Mouse (Mus musculus) megakaryocyte-erythroid progenitor cell, adult 5-6 weeks (primary cell): ENCODE measurements around the gene Dazl. TPM values are rescaled to one million over a fixed set of nuclear protein-coding genes. Genes with fewer than 3 reads are reported as not detected.
"Not testable (repeated sequence)": the region's sequence is repeated elsewhere in the genome, so short reads cannot be mapped to it uniquely, and the experiment has no call there.

Experiments
- ATAC-seq: replicated peaks from 2 replicates; pipeline ENCODE4 v1.8.0; 2016; ENCODE audit warnings: mild to moderate bottlenecking, inconsistent platforms; ENCODE audit not compliant: severe bottlenecking, poor library complexity, low FRiP score, low TSS enrichment
- total RNA-seq, 2 experiments: library from RNA; stranded (forward) in 1 of 2; stranded (reverse) in 1 of 2; fragments of 200-1000, 215-1000 nt in 1 of 2; fragments of >200 nt in 1 of 2; fragmentation: Nextera tagmentation in 1 of 2; gene quantifications; 2 replicates each; pipeline ENCODE4 v1.2.3; 2014 to 2017

Gene Dazl
- total RNA-seq, 2 experiments from 2014 or later = 0.47 TPM; not detected in 1

DNA sequence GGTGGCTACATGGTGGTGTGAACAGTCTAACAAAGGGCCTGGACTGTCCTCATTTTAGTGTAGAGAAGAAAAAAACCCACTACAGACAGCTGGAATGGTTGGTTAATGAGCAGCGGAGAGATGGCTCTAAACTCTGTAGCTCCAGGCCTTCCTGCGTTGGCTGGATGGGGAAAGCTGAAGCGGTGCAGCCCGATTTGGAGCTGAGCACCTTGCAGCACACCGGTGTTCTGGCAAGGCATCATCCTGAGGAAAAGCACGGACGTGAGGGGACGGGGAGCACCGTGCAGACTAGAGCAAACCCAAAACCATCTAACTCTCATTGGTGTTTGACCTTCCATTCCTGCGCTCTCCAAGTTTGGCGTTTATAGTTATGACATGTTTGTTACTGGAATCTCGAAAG is 1.3 kb upstream of the Dazl start:
- ATAC-seq = no peak

DNA sequence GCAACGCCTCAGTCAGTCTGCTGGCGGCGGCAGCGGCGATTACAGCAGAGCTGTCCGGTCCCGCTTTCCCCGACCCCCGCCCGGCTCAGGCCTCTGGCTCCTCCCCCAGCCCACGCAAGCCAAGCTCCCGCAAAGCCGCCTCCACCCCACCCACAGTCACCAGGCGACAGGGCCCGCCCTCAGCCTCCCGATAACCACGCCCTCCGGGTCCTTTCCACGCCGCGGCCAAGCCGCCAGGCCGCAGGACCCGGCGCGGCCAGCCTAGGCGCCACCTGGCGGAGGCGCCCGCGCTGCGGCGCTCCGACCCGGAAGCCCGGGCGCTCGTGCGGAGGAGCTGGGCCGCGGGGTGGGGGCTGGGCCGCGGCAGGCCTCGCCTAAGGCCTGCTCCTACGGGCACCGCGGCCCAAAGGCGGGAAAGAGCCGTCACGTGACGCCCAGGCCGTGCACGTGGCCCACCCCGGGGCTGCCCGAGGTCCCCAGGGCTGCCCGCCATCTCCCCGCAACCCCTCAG is 720 bp downstream of the Dazl start:
- ATAC-seq = peak; percentile 96

DNA sequence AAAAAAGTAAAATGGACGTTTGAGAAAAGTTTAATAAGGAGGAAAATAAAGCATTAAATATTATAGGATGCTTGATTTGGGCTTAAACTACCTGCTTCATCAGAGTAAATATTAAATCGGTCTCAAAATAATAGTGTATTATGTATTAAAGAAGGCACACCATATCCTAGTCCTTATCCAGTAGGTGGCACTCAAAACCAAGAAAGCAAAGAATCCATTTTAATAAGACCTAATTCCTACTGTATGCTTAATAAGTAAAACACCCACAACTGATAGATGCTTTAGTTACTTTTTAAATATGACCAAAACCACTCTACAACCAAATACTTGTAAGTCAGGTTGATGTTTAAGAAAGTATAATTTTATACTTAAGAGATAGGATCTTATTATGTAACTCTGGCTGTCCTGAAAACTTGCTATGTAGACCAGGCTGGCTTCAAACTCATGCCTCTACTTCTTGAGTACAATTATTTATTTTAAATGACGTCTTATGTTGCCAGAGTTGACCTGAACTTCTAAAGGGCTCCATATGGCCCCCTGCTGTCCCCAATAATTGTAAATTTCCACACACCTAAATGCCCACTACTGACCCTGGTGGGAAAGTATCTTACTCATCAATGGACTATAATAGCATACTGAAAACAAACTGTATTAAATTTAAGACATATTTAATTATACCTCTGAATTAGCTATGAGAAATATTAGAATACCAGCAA is 1.8 kb downstream of the Dazl start:
- ATAC-seq = peak; percentile 70

DNA sequence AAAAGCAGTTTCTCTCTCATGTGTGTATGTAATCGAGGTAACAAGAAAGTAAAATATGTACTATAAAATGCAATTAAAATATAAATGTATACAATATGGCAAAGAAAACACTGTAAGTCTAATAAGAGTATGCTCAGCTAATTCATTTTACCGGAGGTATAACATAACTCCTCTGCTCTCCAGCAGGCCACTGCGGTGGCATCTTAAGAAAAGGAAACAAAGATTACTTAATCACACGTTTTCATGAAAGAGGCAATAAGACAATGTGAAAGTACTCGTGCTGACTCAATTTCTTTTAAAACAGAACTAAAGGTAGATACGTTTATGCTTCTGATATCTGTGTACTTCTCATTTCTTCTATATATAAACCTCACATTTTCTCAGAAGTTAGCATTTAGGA is 8.6 kb downstream of the Dazl start:
- ATAC-seq = no peak

DNA sequence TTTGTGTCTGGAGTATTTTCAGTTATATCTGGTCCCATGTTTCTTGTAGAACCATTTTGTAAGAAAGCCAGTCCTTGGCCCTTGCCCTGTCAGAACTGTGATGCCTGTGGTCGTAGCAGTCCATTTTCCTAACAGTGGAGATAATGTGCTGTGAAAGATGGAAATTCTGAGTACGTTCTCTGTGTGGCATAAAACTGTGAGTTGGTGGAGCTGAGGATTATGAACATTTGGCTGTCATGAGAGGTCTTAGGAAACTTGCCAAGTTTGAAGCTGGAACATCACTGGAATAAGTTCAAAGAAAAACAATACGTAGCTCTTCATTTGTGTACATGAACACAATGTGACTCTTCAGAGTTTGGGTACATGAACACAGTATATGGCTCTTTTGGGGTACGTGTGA is 31.8 kb downstream of the Dazl start:
- not testable (repeated sequence) for ATAC-seq

DNA sequence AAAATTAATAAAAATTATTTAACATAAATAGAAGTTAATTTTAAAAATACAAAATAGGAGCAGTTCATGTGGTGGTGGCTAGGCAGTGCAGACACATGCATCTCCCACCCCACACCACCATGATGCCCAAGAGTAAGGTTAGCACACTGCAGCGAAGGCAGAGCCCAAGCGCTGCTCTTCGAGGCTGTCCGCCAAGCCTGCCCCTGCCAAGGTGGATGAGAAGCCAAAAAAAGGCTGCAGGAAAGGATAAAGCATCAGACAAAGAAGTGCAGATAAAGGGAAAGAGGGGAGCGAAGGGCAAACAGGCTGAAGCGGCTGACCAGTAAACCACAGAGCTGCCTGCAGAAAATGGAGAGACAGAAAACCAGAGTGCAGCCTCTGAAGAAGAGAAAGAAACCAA is 32.6 kb downstream of the Dazl start:
- ATAC-seq = no peak

DNA sequence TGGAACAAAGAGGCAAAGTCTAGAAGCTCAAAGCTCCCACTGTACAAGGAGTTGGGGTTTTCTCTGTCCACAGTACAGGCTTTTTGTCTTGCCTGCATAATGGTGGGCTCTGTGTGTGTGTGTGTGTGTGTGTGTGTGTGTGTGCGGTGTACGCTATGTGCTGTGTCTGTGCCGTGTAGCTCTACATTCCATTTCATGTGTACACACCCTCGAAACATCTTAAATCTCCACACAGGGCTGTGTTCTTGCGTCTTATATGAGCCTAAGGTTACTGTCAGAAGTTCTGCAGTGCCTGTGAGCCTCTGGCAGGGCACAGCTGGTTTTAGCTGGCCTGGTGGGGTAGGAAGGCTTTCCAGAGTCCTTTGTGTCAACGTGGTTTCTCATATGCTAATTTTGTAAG is 46.8 kb downstream of the Dazl start:
- no peak for ATAC-seq

DNA sequence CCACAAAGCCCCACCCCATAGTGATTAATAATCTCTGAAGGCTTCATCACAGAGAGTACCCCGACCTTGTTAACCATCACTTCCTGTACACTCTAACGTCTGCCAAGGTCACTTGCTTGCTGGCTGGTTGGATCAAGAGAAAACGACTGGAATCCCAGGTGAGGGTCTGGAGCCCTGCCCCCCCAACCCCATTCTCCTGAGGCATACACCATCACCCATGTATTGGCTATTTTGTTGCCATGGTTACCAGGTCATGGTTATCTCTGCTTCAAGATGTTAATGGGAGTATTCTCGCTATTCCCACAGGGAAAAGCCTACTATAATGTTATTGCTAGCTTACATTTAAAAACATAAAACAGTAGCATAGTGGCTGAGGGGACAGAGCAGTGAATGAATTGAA is 48.8 kb downstream of the Dazl start:
- ATAC-seq = no peak

DNA sequence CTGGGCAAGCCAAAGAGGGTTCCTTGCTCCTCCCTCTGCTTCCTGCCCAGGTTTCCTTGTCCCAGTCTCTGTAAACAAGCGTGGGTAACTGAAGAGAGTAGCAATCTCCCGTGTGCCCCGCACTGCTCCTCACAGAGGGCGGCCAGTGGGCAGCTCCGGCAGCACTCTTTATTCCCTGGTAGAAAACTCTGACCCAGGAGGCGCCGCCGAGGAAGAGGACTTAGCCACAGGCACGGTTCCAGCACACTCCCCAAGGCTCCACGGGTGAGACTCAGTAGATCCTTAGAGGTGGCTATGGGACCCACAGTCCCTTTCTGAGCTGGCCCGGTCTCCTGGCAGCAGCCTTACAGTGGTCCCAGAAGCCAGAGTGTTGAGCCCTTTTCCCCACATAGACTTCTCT is 50.1 kb downstream of the Dazl start:
- ATAC-seq = no peak

DNA sequence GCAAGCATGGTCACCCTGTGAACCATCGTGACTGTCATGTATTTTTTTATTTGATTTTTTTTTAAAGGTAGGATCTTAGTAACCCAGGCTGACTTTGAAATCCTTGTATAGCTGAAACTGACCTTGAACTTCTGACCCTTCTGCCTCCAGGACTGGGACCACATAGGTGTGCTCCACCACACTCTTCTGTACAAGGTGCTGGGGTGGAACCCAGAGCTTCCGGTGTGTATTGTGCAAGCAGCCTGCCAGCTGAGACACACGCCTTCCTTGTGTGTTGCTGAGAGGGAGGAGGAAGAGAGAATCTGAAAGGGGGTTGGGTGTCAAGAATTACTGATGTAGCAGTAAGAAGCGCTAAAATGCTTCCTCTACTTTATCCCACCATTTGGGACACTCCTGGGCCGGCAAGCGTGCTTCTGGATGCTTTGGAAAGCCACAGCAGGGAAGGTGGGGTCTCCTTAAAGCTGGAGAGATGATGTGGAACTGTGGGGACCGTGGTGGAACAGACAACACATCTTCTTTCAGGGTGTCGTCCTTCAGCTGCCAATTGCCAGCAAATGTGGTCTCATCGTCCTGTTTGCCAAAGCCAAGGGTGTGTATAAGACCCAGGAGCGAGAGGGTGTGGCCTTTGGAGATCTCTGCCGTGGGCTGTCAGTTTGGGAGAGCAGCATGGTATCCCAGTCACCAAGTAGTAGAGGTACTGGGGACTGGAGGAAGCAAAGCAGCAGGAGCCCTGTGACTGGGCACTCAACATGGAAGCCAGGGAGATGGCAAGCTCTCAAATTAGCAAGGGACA is 55.4 kb downstream of the Dazl start:
- ATAC-seq = no peak

DNA sequence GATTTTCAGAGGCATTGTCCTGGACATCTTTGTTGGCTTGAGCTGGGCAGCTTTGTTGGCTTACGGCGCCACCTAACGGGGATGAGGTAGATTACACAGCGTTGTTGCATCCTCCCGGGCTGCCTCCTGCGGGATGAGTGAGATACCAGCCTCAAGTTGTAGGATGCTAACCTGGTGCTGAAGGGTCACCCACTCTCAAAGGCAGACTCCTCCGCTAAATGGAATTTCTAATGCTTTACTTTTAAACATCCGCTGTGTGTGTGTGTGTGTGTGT is 56.1 kb downstream of the Dazl start:
- peak; percentile 85 for ATAC-seq

DNA sequence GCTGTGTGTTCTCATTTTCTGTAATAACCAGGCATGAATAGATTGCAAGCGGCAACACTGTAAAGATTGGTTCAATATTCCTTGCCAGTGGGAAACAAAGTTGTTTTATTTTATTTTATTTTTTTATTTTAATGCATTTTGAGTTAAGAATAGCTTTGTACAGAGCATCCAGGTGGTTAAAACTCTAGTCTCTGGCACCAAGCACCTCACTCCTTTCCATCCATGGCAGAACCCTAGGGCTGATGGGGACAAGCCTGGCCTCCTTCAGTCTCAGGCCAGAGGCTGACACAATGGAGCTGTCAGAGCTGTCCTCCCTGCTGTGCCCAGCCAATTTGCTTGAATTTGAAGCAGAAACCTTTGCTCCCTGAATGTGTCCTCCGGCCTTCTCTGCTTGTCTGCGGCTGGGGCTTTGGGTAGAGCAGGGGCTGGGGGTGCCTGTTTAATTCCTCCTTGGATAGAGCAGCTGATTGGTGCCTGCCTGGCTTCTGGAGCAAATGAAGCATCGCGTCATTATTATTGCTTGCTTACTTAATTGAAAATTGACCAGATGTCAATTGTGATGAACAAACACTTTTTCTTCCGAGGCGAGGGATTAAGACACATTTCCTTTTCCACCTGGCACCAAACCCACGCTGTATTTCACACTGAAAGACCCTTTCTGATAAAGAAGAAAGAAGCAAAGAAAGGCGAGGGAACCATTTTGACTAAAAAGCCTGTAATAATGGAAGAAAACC is 56.6 kb downstream of the Dazl start:
- no peak for ATAC-seq

DNA sequence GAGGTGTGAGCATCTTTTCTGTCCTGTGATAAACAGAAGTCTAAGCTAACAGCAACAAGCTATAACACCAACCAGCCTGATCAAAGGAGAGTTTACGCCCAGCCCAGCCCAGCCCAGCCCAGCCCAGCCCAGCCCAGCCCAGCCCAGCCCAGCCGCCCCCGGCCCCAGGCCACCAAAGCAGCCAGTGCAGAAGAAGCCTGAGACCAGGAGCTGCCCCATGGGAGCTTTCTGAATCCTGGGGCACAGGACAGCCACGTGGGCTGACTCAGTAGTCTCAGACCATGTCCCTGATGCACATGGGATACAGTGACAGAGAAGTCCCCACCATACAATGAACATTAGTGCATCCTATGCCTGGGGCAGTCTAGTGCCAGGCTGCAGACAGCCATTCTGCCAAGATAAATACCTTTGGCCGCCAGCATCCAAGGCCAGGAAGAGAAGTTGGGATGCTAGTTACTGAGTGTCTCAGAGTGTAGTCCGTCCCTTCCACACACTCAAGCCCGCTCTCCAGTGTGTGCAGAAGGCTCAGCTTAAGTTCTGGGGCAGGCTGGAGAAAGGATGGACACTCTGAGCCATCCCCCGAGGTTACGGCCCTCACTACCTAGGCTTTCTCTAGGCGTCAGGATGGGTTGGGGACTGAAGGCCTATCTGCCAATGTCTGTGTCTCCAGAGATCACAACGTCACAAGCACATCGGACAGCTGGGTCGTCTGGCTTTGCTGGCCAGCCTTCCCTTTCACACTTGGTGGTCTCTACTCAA is 57.3 kb downstream of the Dazl start:
- no peak for ATAC-seq

DNA sequence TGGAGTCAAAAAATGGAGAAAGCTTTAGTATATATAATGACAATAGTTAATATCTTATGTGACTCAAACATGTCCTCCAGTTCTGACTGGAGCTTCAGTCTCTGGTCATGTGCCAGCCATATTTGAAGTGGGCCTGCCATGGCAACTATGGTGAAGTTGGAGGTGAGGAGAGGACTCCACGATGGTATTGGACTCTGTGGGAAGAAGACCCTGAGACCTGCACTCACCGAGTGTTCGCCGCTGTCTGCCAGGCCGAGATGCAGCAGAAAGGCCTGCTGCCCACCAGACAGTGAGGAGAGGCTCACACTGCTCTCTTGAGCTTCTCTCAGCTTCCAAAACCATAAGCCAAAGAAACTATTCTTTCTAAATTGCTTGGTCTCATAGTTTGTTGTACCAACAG is 59.5 kb downstream of the Dazl start:
- ATAC-seq = no peak

DNA sequence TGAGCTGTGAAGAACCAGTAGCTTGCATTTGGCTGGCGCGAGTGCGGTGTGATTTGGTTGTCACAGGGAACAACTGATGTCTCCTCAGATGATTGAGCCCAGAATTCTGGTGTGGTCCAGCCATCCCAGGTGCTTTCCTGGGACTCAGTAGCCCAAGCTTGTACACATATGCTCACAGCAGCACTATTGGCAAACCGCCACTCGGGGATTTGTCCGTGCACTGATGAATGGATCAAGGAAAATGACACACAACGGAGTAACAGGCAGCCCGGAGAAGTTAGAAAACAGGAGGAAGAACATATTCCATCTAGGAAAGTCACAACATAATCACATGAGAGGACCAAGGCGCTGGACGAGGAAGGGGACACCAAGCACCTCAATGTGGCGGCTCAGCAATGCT is 60.6 kb downstream of the Dazl start:
- no peak for ATAC-seq

DNA sequence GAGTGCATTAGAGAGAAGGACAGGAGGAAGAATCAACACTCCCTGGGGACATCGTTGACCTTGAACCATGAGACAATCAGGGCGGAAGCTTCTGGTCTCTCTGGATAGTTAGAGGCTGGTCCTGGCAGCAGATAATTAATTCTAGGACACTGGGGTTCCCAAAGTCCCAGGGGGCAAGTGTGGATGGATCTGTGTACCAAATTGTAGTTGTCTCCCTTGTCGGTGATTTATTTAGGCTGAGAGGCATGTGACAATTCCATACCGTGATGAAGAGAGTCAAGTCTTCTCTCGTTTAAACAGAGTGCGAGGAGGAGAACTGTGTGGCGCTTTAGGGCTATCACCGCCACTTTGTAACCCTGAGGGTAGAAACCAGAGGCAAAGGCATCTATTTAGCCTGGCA is 62.2 kb downstream of the Dazl start:
- no peak for ATAC-seq

DNA sequence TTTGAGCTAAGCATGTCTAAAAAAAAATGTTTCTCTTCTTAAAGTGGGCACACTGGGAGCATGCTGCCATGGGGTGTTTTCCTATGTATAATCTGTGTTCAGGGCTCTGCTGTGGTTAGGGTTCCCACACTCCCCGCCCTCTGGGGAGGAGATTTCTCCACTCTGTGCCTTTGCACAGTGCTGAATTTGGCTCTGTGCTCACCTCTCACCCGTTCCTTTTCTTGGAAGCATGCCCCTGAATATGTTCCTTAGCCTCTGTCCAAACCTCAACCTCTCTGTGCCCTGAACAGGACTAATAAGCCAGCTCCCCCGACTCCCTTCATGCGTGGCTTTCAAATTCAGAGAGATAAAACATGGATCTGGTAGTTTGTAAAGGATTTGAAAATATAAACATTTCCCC is 63.9 kb downstream of the Dazl start:
- 0 out of 2 replicates have a peak, but pooled peaks have one; percentile 42 for ATAC-seq
